Mouse (Mus musculus) kidney, adult 2 months (tissue): ENCODE measurements around the gene Myh11. TPM values are rescaled to one million over a fixed set of nuclear protein-coding genes. Genes with fewer than 3 reads are reported as not detected.

Experiments used
- DNase-seq: peaks from one replicate; pipeline ENCODE4 v3.0.0; 2021
- H3K27ac ChIP-seq: fragments of 200-500 bp; 2 replicates; pipeline ENCODE4 v1.5.1; 2012; ENCODE audit warnings: low read depth, low read length, control low read depth, inconsistent platforms; ENCODE audit not compliant: insufficient read depth
- H3K27me3 ChIP-seq: fragments of 200-500 bp; replicated peaks from 2 replicates; pipeline ENCODE4 v1.6.1; 2012; ENCODE audit warnings: mild to moderate bottlenecking, moderate library complexity, low read length, inconsistent platforms; ENCODE audit not compliant: control insufficient read depth, insufficient read depth
- H3K36me3 ChIP-seq: fragments of 200-500 bp; 2 replicates; pipeline ENCODE4 v1.6.1; 2012; ENCODE audit warnings: mild to moderate bottlenecking, moderate library complexity, low read length, inconsistent platforms; ENCODE audit not compliant: control insufficient read depth, insufficient read depth
- H3K4me1 ChIP-seq: fragments of 200-500 bp; 2 replicates; pipeline ENCODE4 v1.6.1; 2011; ENCODE audit warnings: low read length; ENCODE audit not compliant: control insufficient read depth, insufficient read depth
- H3K4me3 ChIP-seq: fragments of 200-500 bp; 2 replicates; pipeline ENCODE4 v1.5.1; 2011; ENCODE audit warnings: mild to moderate bottlenecking, low read depth, low read length, control low read depth; ENCODE audit not compliant: insufficient read depth
- CTCF ChIP-seq: fragments of 200-500 bp; conservative IDR thresholded peaks from 2 replicates; pipeline ENCODE4 v1.5.1; 2011; ENCODE audit warnings: low read depth, mild to moderate bottlenecking, control low read depth, low read length, moderate library complexity, mixed read lengths; ENCODE audit not compliant: insufficient read depth, insufficient read length
- POLR2A ChIP-seq: fragments of 200-500 bp; IDR thresholded peaks from one replicate; pipeline ENCODE4 v1.6.1; 2011; ENCODE audit warnings: low read depth, low read length, control low read depth
- WGBS: fragments of 180-500 bp; shearing (Covaris S2); methylation state at CpG from one replicate; pipeline ENCODE4 v1.1.7; 2018; 5-methylcytosine and 5-hydroxymethylcytosine counted together
- polyA plus RNA-seq: library from polyadenylated mRNA; depleted of rRNA; stranded (reverse); fragments of >200 nt; gene quantifications from 2 replicates; pipeline ENCODE4 v1.2.3, GENCODE M21; 2012

Myh11 gene
- polyA plus RNA-seq, 1 experiment: 5.9 TPM

GRCm38 (mm10) chr16:14298461-14298860 lies 7.3 kb upstream of the Myh11 start:
- WGBS: 80% methylated on average over 4 of the region's 4 CpGs
- H3K36me3 ChIP-seq: no peaks in the 10 kb centered on the region; the same call in 1 of the 2 replicates

GRCm38 (mm10) chr16:14297746-14298145 lies 6.6 kb upstream of the Myh11 start:
- 92% methylated on average over 4 of the region's 4 CpGs for WGBS
- TF ChIP-seq CTCF (no peak), POLR2A (no peak)
- Histone ChIP-seq H3K27me3 (no peaks in the 10 kb centered on the region), H3K27ac (no peak overlapping the region), H3K36me3 (no peaks in the 10 kb centered on the region; the same call in 1 of the 2 replicates), H3K4me1 (no peaks in the 10 kb centered on the region), H3K4me3 (no peak overlapping the region)
- DNase-seq: no peak

More at GRCm38 (mm10) chr16:14298461-14298860, 7.3 kb upstream of the Myh11 start:
- DNase-seq: no peak
- Histone ChIP-seq H3K27me3 (no peaks in the 10 kb centered on the region), H3K4me3 (no peak overlapping the region), H3K4me1 (no peaks in the 10 kb centered on the region), H3K27ac (no peak overlapping the region)
- TF ChIP-seq POLR2A (no peak), CTCF (no peak)

- Histone ChIP-seq H3K27ac (no peak overlapping the region), H3K36me3 (no peaks in the 10 kb centered on the region; the same call in 1 of the 2 replicates), H3K4me1 (no peaks in the 10 kb centered on the region), H3K27me3 (no peaks in the 10 kb centered on the region), H3K4me3 (no peak overlapping the region)
- WGBS: 82% methylated on average over 3 of the region's 3 CpGs
- no peak for DNase-seq
- TF ChIP-seq CTCF: no peak
- TF ChIP-seq POLR2A: no peak
These were observed 6.0 kb upstream of the Myh11 start for GRCm38 (mm10) chr16:14297137-14297536.

GRCm38 (mm10) chr16:14296544-14297124 lies 5.5 kb upstream of the Myh11 start:
- Histone ChIP-seq H3K27me3 (no peaks in the 10 kb centered on the region), H3K4me3 (no peak overlapping the region), H3K4me1 (no peaks in the 10 kb centered on the region), H3K36me3 (no peaks in the 10 kb centered on the region; the same call in 1 of the 2 replicates), H3K27ac (no peak overlapping the region)
- no peak for DNase-seq
- no peak for TF ChIP-seq POLR2A
- no peak for TF ChIP-seq CTCF
- 73% methylated on average over 2 of the region's 2 CpGs for WGBS

- Histone ChIP-seq H3K4me1 (no peaks in the 10 kb centered on the region), H3K36me3 (no peaks in the 10 kb centered on the region; the same call in 1 of the 2 replicates), H3K27ac (no peak overlapping the region), H3K4me3 (no peak overlapping the region), H3K27me3 (no peaks in the 10 kb centered on the region)
- TF ChIP-seq CTCF (no peak), POLR2A (no peak)
- DNase-seq: no peak
- 82% methylated on average over 2 of the region's 2 CpGs for WGBS
These were observed 4.1 kb upstream of the Myh11 start for GRCm38 (mm10) chr16:14295291-14295690.

- 18% methylated on average over 31 of the region's 31 CpGs for WGBS
- H3K36me3 ChIP-seq: no peaks in the 10 kb centered on the region
- no peak overlapping the region for H3K27ac ChIP-seq
- no peak for TF ChIP-seq CTCF
- no peak for TF ChIP-seq POLR2A
- H3K4me3 ChIP-seq: no peak overlapping the region
- H3K27me3 ChIP-seq: no peaks in the 10 kb centered on the region
- no peaks in the 10 kb centered on the region for H3K4me1 ChIP-seq
- DNase-seq: peak; percentile 7
These were observed 1.3 kb upstream of the Myh11 start for GRCm38 (mm10) chr16:14292205-14293199.

GRCm38 (mm10) chr16:14272374-14272965 lies 18.7 kb downstream of the Myh11 start:
- H3K36me3 ChIP-seq: no peaks in the 10 kb centered on the region
- no peaks in the 10 kb centered on the region for H3K27me3 ChIP-seq
- no peak overlapping the region for H3K4me3 ChIP-seq
- no peaks in the 10 kb centered on the region for H3K4me1 ChIP-seq
- TF ChIP-seq CTCF (no peak), POLR2A (no peak)
- DNase-seq: no peak
- WGBS: 65% methylated on average over 4 of the region's 4 CpGs
- H3K27ac ChIP-seq: no peak overlapping the region
